Mouse (Mus musculus): ENCODE measurements around the gene Cdc26. TPM values are rescaled to one million over a fixed set of nuclear protein-coding genes. Genes with fewer than 3 reads are reported as not detected.

Cdc26 gene
- polyA plus RNA-seq, 1 experiment from 2014 or later = 52.4 TPM

DNA sequence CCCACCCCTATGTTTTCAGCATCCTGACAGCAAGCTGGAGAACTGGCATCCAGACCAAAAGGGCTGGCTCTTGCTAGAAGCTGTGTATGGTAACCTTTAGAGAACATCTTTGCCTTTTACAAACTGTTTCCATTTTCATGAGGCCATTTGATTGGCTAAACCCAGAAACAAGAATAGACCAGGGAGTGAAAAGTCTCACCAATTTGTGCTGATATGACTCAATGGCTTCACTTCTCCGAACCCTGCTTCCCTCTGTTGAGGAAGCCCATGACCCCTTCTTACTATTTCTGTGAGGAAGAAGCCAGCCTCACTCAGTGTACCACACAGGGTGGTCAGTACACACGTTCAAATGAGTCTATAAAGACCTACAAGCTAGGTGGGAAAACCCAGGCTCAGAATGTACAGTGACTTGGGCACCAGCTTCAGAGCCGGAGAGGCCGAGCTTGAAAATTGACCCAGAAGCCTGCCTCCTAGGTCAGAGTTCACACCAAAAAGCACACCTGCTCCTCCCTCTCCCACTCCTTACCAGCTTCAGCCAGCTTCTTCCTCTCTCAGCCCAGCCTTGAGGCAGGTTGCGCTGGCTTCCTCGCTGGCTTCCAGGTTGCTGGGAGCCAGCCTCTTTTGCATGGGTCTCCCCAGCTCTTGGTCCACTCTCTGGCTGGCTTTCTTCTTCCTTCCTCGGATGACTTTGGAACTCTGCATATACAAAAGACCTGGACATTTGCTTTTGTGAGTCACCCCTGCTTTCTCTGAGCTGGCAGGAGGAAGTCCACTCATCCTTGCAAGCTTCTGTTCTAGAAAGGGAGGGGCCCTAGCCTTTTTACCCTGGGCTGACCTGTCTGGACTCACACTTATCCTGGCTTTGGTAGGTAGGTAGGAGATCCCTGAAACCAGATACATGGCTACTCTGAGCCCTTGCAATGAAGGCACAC is 25.8 kb upstream of the Cdc26 start:
- peaks cover 13% of the 10 kb centered on the region for H3K4me1 ChIP-seq (ENCODE audit: control insufficient read depth, low read depth, low read length)
- no peak overlapping the region for H3K27ac ChIP-seq (ENCODE audit: low read length)
- no peak overlapping the region for H3K9ac ChIP-seq (ENCODE audit: low read depth, low read length)
- H3K36me3 ChIP-seq (ENCODE audit: control insufficient read depth, insufficient read depth) = no peaks in the 10 kb centered on the region
- H3K4me3 ChIP-seq (ENCODE audit: low read depth, low read length) = no peak overlapping the region
- no peaks in the 10 kb centered on the region for H3K9me3 ChIP-seq (replicated peaks; ENCODE audit: control insufficient read depth, low read length)
- H3K4me2 ChIP-seq (ENCODE audit: low read depth, low read length) = no peak overlapping the region
- 67% methylated on average over 7 of the region's 7 CpGs for WGBS (ENCODE audit: insufficient replicate concordance)
- H3K27me3 ChIP-seq (ENCODE audit: control insufficient read depth, insufficient read depth, low read depth, low read length) = no peaks in the 10 kb centered on the region
- ATAC-seq (ENCODE audit: low read depth) = no peak

DNA sequence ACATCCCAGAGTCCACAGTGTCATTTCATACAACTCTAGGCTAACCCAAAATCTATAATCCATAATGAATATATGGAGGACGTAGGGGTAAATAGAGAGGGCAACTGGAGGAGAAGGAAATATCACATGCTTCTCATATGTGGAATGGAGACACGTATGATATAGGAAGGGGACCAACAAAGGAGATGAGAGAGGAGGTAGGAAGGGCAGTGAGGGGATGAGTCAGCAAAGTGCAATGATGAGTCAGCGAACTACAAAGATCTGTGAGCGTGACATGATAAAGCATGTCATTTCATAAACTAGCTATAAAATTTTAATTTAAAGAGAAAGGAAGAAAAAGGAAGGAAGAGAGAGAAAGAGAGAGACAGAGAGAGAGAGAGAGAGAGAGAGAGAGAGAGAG is 23.1 kb upstream of the Cdc26 start:
- Histone ChIP-seq H3K9ac (ENCODE audit: low read depth, low read length) (no peak overlapping the region), H3K9me3 (replicated peaks; ENCODE audit: control insufficient read depth, low read length) (no peaks in the 10 kb centered on the region), H3K27ac (ENCODE audit: low read length) (peak overlapping the region; percentile 52), H3K36me3 (ENCODE audit: control insufficient read depth, insufficient read depth) (no peaks in the 10 kb centered on the region), H3K27me3 (ENCODE audit: control insufficient read depth, insufficient read depth, low read depth, low read length) (no peaks in the 10 kb centered on the region), H3K4me1 (ENCODE audit: control insufficient read depth, low read depth, low read length) (peaks cover 13% of the 10 kb centered on the region), H3K4me3 (ENCODE audit: low read depth, low read length) (no peak overlapping the region), H3K4me2 (ENCODE audit: low read depth, low read length) (no peak overlapping the region)
- 30% methylated on average over 4 of the region's 4 CpGs for WGBS (ENCODE audit: insufficient replicate concordance)
- peak; percentile 80 for ATAC-seq (ENCODE audit: low read depth)

GRCm38 (mm10) chr4:62430678-62431077 is 22.2 kb upstream of the Cdc26 start:
- ATAC-seq (ENCODE audit: low read depth) = no peak
- Histone ChIP-seq H3K4me2 (ENCODE audit: low read depth, low read length) (no peak overlapping the region), H3K4me1 (ENCODE audit: control insufficient read depth, low read depth, low read length) (peaks cover 13% of the 10 kb centered on the region), H3K36me3 (ENCODE audit: control insufficient read depth, insufficient read depth) (no peaks in the 10 kb centered on the region), H3K9ac (ENCODE audit: low read depth, low read length) (no peak overlapping the region), H3K27ac (ENCODE audit: low read length) (no peak overlapping the region), H3K27me3 (ENCODE audit: control insufficient read depth, insufficient read depth, low read depth, low read length) (no peaks in the 10 kb centered on the region), H3K9me3 (replicated peaks; ENCODE audit: control insufficient read depth, low read length) (no peaks in the 10 kb centered on the region), H3K4me3 (ENCODE audit: low read depth, low read length) (no peak overlapping the region)

DNA sequence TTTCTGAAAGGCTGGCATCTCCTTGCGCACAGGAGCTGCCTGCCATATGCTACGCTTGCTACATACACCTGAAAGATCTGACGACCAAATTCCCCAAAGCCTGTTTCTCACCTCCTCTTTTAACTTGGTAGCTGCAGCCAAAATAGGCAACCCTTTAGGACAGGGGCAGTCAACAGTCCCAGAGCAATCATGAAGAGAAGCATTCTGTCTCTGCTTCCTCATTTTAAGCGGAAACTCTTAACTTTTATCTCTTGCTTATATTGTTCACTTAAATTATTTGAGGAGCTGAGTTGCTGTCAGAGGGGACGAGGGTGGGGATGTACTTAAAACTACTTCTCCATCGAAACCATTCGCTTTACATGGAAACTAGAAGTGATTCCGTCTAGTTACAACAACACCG is 21.2 kb upstream of the Cdc26 start:
- no peaks in the 10 kb centered on the region for H3K9me3 ChIP-seq (replicated peaks; ENCODE audit: control insufficient read depth, low read length)
- H3K4me2 ChIP-seq (ENCODE audit: low read depth, low read length) = no peak overlapping the region
- H3K4me1 ChIP-seq (ENCODE audit: control insufficient read depth, low read depth, low read length) = peaks cover 13% of the 10 kb centered on the region
- peaks cover 6% of the 10 kb centered on the region; the same call in 1 of the 2 replicates for H3K36me3 ChIP-seq (ENCODE audit: control insufficient read depth, insufficient read depth)
- 71% methylated on average over 9 of the region's 9 CpGs for WGBS (ENCODE audit: insufficient replicate concordance)
- no peak overlapping the region for H3K9ac ChIP-seq (ENCODE audit: low read depth, low read length)
- ATAC-seq (ENCODE audit: low read depth) = no peak
- no peak overlapping the region for H3K4me3 ChIP-seq (ENCODE audit: low read depth, low read length)
- no peaks in the 10 kb centered on the region for H3K27me3 ChIP-seq (ENCODE audit: control insufficient read depth, insufficient read depth, low read depth, low read length)
- no peak overlapping the region for H3K27ac ChIP-seq (ENCODE audit: low read length)

- 69% methylated on average over 17 of the region's 17 CpGs for WGBS (ENCODE audit: insufficient replicate concordance)
- no peak overlapping the region for H3K4me2 ChIP-seq (ENCODE audit: low read depth, low read length)
- H3K9me3 ChIP-seq (replicated peaks; ENCODE audit: control insufficient read depth, low read length) = no peaks in the 10 kb centered on the region
- peaks cover 18% of the 10 kb centered on the region for H3K36me3 ChIP-seq (ENCODE audit: control insufficient read depth, insufficient read depth)
- no peak overlapping the region for H3K27ac ChIP-seq (ENCODE audit: low read length)
- no peak overlapping the region for H3K4me3 ChIP-seq (ENCODE audit: low read depth, low read length)
- H3K27me3 ChIP-seq (ENCODE audit: control insufficient read depth, insufficient read depth, low read depth, low read length) = no peaks in the 10 kb centered on the region
- H3K9ac ChIP-seq (ENCODE audit: low read depth, low read length) = no peak overlapping the region
- H3K4me1 ChIP-seq (ENCODE audit: control insufficient read depth, low read depth, low read length) = peaks cover 13% of the 10 kb centered on the region
- ATAC-seq (ENCODE audit: low read depth) = peak; percentile 15; the same call in 1 of the 2 replicates
These were observed 19.7 kb upstream of the Cdc26 start for GRCm38 (mm10) chr4:62427978-62428758.

- Histone ChIP-seq H3K27me3 (ENCODE audit: control insufficient read depth, insufficient read depth, low read depth, low read length) (no peaks in the 10 kb centered on the region), H3K27ac (ENCODE audit: low read length) (no peak overlapping the region), H3K4me3 (ENCODE audit: low read depth, low read length) (no peak overlapping the region), H3K36me3 (ENCODE audit: control insufficient read depth, insufficient read depth) (peaks cover 38% of the 10 kb centered on the region), H3K9ac (ENCODE audit: low read depth, low read length) (no peak overlapping the region), H3K4me2 (ENCODE audit: low read depth, low read length) (no peak overlapping the region), H3K4me1 (ENCODE audit: control insufficient read depth, low read depth, low read length) (peaks cover 1% of the 10 kb centered on the region; the same call in 1 of the 2 replicates), H3K9me3 (replicated peaks; ENCODE audit: control insufficient read depth, low read length) (no peaks in the 10 kb centered on the region)
- 88% methylated on average over 4 of the region's 4 CpGs for WGBS (ENCODE audit: insufficient replicate concordance)
- ATAC-seq (ENCODE audit: low read depth) = no peak
These were observed 17.4 kb upstream of the Cdc26 start for GRCm38 (mm10) chr4:62425891-62426290.

DNA sequence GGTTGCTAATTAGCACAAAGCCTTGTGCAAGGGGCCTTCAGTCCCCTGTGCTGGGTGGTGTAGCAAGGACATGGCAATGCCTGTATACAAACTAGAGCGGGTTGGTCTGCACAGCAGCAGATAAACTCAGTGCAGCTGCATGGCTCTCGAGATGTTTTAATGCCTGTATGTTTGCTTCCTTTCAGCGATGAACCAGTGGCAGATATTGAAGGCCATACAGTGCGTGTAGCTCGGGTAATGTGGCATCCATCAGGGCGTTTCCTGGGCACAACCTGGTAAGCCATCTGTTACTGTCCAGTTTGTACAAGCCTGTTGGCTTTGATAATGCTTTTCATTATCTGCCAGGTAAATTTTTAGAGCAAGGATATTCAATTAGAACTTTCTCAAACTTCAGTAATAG is 10.6 kb upstream of the Cdc26 start:
- peaks cover 88% of the 10 kb centered on the region for H3K36me3 ChIP-seq (ENCODE audit: control insufficient read depth, insufficient read depth)
- no peaks in the 10 kb centered on the region for H3K9me3 ChIP-seq (replicated peaks; ENCODE audit: control insufficient read depth, low read length)
- H3K4me2 ChIP-seq (ENCODE audit: low read depth, low read length) = no peak overlapping the region
- H3K27me3 ChIP-seq (ENCODE audit: control insufficient read depth, insufficient read depth, low read depth, low read length) = no peaks in the 10 kb centered on the region
- H3K4me1 ChIP-seq (ENCODE audit: control insufficient read depth, low read depth, low read length) = no peaks in the 10 kb centered on the region
- 79% methylated on average over 6 of the region's 6 CpGs for WGBS (ENCODE audit: insufficient replicate concordance)
- no peak overlapping the region for H3K4me3 ChIP-seq (ENCODE audit: low read depth, low read length)
- ATAC-seq (ENCODE audit: low read depth) = no peak
- no peak overlapping the region for H3K9ac ChIP-seq (ENCODE audit: low read depth, low read length)
- no peak overlapping the region for H3K27ac ChIP-seq (ENCODE audit: low read length)

DNA sequence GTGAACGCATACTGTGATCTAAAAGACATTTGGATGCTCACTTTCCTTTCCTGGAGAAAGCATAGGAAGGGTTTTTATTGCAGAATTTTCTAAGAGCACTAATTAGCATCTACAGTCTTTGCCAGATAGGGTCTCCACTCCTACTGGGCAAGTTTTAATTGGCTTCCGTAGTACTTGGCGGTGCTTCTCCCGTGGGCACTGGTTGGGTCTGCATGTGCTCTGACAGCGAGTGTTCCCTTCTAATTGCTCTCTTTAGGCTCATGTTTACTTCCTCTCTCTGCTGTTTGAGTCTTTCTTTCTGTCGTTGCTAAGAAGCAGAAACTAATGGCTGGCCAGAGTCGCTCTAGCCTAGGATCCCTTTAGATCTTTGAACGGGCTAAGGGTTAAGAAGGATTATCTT is 10.0 kb upstream of the Cdc26 start:
- H3K4me3 ChIP-seq (ENCODE audit: low read depth, low read length) = no peak overlapping the region
- WGBS (ENCODE audit: insufficient replicate concordance) = 82% methylated on average over 8 of the region's 8 CpGs
- no peak for ATAC-seq (ENCODE audit: low read depth)

DNA sequence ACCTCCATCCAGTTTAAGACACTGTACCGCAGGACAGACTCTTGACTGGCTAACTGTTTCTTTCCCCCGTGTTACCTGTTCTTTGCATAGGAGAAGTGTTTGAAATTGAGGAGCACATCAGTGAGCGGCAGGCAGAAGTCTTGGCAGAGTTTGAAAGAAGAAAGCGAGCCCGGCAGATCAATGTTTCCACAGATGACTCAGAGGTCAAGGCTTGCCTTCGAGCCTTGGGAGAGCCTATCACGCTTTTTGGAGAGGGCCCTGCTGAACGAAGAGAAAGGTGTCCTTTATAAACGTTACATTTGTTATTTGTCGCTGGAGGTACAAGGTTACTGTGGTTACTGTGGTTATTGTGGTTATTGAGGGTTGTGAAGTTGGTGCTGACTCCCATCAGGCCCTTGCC is 3.2 kb upstream of the Cdc26 start:
- Histone ChIP-seq H3K9me3 (replicated peaks; ENCODE audit: control insufficient read depth, low read length) (no peaks in the 10 kb centered on the region), H3K4me3 (ENCODE audit: low read depth, low read length) (no peak overlapping the region), H3K9ac (ENCODE audit: low read depth, low read length) (no peak overlapping the region), H3K4me2 (ENCODE audit: low read depth, low read length) (no peak overlapping the region), H3K36me3 (ENCODE audit: control insufficient read depth, insufficient read depth) (peaks cover 33% of the 10 kb centered on the region), H3K27ac (ENCODE audit: low read length) (no peak overlapping the region), H3K27me3 (ENCODE audit: control insufficient read depth, insufficient read depth, low read depth, low read length) (no peaks in the 10 kb centered on the region), H3K4me1 (ENCODE audit: control insufficient read depth, low read depth, low read length) (peaks cover 13% of the 10 kb centered on the region)
- 69% methylated on average over 10 of the region's 10 CpGs for WGBS (ENCODE audit: insufficient replicate concordance)
- ATAC-seq (ENCODE audit: low read depth) = no peak

More for the DNA sequence above, 10.0 kb upstream of the Cdc26 start:
- H3K36me3 ChIP-seq (ENCODE audit: control insufficient read depth, insufficient read depth) = peaks cover 84% of the 10 kb centered on the region
- no peaks in the 10 kb centered on the region for H3K4me1 ChIP-seq (ENCODE audit: control insufficient read depth, low read depth, low read length)
- no peaks in the 10 kb centered on the region for H3K27me3 ChIP-seq (ENCODE audit: control insufficient read depth, insufficient read depth, low read depth, low read length)
- H3K4me2 ChIP-seq (ENCODE audit: low read depth, low read length) = no peak overlapping the region
- H3K27ac ChIP-seq (ENCODE audit: low read length) = no peak overlapping the region
- no peak overlapping the region for H3K9ac ChIP-seq (ENCODE audit: low read depth, low read length)
- H3K9me3 ChIP-seq (replicated peaks; ENCODE audit: control insufficient read depth, low read length) = no peaks in the 10 kb centered on the region
